Mouse (Mus musculus): ENCODE measurements around the gene Dsp. TPM values are rescaled to one million over a fixed set of nuclear protein-coding genes. Genes with fewer than 3 reads are reported as not detected.
A peak's percentile ranks its signal among the peaks of the same experiment; 100 is the strongest.

Dsp gene
- polyA plus RNA-seq, 1 experiment = 10.6 TPM

DNA sequence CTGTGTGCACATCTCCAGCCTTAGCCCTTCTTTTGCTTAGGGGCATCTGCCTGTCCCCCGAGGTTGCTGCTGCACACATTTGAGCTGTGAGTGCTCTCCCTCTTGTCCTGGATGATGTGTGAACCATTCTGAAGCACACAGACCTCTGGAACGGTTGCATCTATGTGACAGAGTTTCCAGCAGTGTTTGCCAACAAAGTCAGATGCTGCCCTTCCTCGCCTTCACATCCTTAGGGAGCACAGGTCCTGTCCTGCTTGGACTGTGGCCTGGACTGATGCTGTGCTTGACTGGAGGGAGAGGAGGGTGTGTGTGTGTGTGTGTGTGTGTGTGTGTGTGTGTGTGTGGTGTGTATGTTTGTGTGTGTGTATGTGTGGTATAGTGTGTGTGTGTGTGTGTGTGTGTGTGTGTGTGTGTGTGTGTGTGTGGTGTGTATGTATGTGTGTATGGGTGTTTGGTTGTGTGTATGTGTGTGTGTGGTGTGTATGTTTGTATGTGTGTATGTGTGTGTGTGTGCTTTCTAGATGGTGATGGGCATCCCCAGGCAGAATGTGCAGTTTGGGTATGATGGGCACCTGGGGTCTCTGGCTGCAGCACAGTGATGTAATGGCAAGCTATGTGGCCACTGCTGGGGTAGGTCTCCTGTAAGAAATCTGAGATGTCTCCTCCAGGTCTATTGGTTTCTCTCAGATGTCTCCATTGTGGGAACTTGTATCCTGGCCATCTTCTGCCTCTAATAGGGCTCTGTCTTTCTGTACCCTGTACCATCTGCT, 81.9 kb downstream of the Dsp start:
- H3K4me3 ChIP-seq (ENCODE audit: control insufficient read depth, insufficient read depth, low read length) = no peak overlapping the region
- TF ChIP-seq POLR2A (IDR thresholded peaks at IDR 0.05; ENCODE audit: control insufficient read depth, extremely low read depth, insufficient read depth, low read length, poor library complexity) (no peak), CTCF (IDR thresholded peaks at IDR 0.05; ENCODE audit: borderline replicate concordance, control insufficient read depth, extremely low read depth, insufficient read depth, low read length, poor library complexity) (no peak)
- no peak overlapping the region for H3K27ac ChIP-seq (ENCODE audit: control insufficient read depth, insufficient read depth, low read length)
- WGBS = 79% methylated on average over 3 of the region's 3 CpGs
- H3K27me3 ChIP-seq (ENCODE audit: control insufficient read depth, insufficient read depth, low read length) = no peaks in the 10 kb centered on the region
- H3K4me1 ChIP-seq (replicated peaks; ENCODE audit: control insufficient read depth, insufficient read depth, low read length) = no peaks in the 10 kb centered on the region
- peaks cover 7% of the 10 kb centered on the region; the same call in 1 of the 2 replicates for H3K36me3 ChIP-seq (ENCODE audit: control insufficient read depth, insufficient read depth, low read length)
- no peak for DNase-seq

DNA sequence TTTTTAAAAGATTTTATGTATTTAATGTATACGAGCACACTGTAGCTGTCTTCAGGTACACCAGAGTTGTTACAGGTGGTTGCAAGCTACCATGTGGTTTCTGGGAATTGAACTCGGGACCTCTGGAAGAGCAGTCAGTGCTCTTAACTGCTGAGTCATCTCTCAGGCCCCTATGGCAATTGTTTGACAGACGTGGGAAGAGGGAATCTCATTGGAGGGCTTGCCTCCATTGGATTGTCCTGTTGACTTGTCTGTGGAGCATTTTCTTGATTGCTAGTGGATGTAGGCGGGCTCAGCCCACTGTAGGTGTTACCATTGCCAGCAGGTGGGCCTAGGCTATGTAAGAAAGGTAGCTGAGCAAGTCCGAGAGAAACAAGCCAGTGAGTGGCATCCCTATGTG, 83.6 kb downstream of the Dsp start:
- Histone ChIP-seq H3K4me1 (replicated peaks; ENCODE audit: control insufficient read depth, insufficient read depth, low read length) (no peaks in the 10 kb centered on the region), H3K4me3 (ENCODE audit: control insufficient read depth, insufficient read depth, low read length) (no peak overlapping the region), H3K36me3 (ENCODE audit: control insufficient read depth, insufficient read depth, low read length) (no peaks in the 10 kb centered on the region), H3K27me3 (ENCODE audit: control insufficient read depth, insufficient read depth, low read length) (no peaks in the 10 kb centered on the region), H3K27ac (ENCODE audit: control insufficient read depth, insufficient read depth, low read length) (no peak overlapping the region)
- DNase-seq = no peak
- WGBS = 78% methylated on average over 5 of the region's 5 CpGs
- no peak for TF ChIP-seq CTCF (IDR thresholded peaks at IDR 0.05; ENCODE audit: borderline replicate concordance, control insufficient read depth, extremely low read depth, insufficient read depth, low read length, poor library complexity)

DNA sequence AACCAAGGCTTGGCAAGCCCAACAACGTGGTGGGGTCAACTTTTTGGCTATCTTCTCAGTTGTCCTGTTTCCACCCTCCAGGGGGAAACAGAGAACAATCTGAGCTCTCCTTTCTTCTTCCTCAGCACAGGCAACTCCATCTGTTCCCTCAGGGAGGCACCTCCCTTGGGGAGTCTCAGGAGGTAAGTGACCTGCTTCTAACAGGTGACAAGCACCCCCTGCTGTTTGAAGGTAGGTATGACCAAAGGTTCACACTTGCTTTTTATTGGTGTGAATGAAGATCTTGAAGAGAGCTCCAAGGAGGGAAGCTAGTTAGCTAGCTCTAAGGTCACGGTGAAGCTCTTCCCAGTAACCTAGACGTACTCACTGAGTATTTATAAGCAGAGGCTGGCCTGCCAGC, 84.3 kb downstream of the Dsp start:
- peak; percentile 15 for DNase-seq
- TF ChIP-seq CTCF (IDR thresholded peaks at IDR 0.05; ENCODE audit: borderline replicate concordance, control insufficient read depth, extremely low read depth, insufficient read depth, low read length, poor library complexity) (no peak), POLR2A (IDR thresholded peaks at IDR 0.05; ENCODE audit: control insufficient read depth, extremely low read depth, insufficient read depth, low read length, poor library complexity) (no peak)
- WGBS = 82% methylated on average over 3 of the region's 3 CpGs

DNA sequence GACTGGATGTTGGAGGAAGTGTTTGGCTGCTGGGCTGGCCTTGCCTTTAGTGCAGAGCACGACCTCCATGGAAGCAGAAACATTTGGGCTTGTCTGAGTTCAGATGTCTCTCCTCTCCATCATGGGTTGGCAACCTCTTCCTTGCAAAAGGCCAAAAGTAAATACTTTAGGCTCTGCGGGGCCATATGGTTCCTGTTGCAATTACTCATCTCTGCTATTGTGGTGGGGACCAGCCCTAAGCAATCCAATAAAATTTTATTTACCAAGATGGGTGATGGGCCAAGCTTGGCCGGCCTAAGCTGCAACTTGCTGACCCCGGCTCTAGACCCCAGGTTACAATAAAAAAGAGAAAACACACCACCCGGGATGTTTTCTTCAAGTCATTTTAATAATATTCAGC, 97.1 kb downstream of the Dsp start:
- Histone ChIP-seq H3K4me3 (ENCODE audit: control insufficient read depth, insufficient read depth, low read length) (no peak overlapping the region), H3K27ac (ENCODE audit: control insufficient read depth, insufficient read depth, low read length) (no peak overlapping the region), H3K4me1 (replicated peaks; ENCODE audit: control insufficient read depth, insufficient read depth, low read length) (no peaks in the 10 kb centered on the region), H3K36me3 (ENCODE audit: control insufficient read depth, insufficient read depth, low read length) (no peaks in the 10 kb centered on the region), H3K27me3 (ENCODE audit: control insufficient read depth, insufficient read depth, low read length) (no peaks in the 10 kb centered on the region)
- WGBS = 86% methylated on average over 5 of the region's 5 CpGs
- TF ChIP-seq POLR2A (IDR thresholded peaks at IDR 0.05; ENCODE audit: control insufficient read depth, extremely low read depth, insufficient read depth, low read length, poor library complexity) (no peak), CTCF (IDR thresholded peaks at IDR 0.05; ENCODE audit: borderline replicate concordance, control insufficient read depth, extremely low read depth, insufficient read depth, low read length, poor library complexity) (no peak)
- no peak for DNase-seq

More for the DNA sequence above, 84.3 kb downstream of the Dsp start:
- Histone ChIP-seq H3K4me3 (ENCODE audit: control insufficient read depth, insufficient read depth, low read length) (no peak overlapping the region), H3K27me3 (ENCODE audit: control insufficient read depth, insufficient read depth, low read length) (no peaks in the 10 kb centered on the region), H3K27ac (ENCODE audit: control insufficient read depth, insufficient read depth, low read length) (no peak overlapping the region), H3K36me3 (ENCODE audit: control insufficient read depth, insufficient read depth, low read length) (no peaks in the 10 kb centered on the region), H3K4me1 (replicated peaks; ENCODE audit: control insufficient read depth, insufficient read depth, low read length) (no peaks in the 10 kb centered on the region)

Other genes starting within 250 kb of the Dsp start
- 6.6 and 7.2 TPM in 2 replicates for gene Ssr1, start 157.1 kb upstream of the Dsp start, polyA plus RNA-seq (2012; rRNA removed)
- gene Riok1, start 114.3 kb upstream of the Dsp start, polyA plus RNA-seq (2012; rRNA removed) = 42.0 and 42.3 TPM in 2 replicates
- gene Cage1, start 114.2 kb upstream of the Dsp start, polyA plus RNA-seq (2012; rRNA removed) = 0.08 and 0.16 TPM in 2 replicates
- 65.1 and 69.5 TPM in 2 replicates for gene Snrnp48, start 53.6 kb downstream of the Dsp start, polyA plus RNA-seq (2012; rRNA removed)
- gene Bmp6, start 193.8 kb downstream of the Dsp start, polyA plus RNA-seq (2012; rRNA removed) = 2.9 and 4.1 TPM in 2 replicates

Data from thymus, adult 2 months (tissue).